Mouse (Mus musculus): ENCODE results near the gene Hivep3. TPM values are rescaled to one million over a fixed set of nuclear protein-coding genes. Genes with fewer than 3 reads are reported as not detected.

Gene Hivep3
- polyA plus RNA-seq, 1 experiment from 2014 or later = 9.7 TPM

DNA sequence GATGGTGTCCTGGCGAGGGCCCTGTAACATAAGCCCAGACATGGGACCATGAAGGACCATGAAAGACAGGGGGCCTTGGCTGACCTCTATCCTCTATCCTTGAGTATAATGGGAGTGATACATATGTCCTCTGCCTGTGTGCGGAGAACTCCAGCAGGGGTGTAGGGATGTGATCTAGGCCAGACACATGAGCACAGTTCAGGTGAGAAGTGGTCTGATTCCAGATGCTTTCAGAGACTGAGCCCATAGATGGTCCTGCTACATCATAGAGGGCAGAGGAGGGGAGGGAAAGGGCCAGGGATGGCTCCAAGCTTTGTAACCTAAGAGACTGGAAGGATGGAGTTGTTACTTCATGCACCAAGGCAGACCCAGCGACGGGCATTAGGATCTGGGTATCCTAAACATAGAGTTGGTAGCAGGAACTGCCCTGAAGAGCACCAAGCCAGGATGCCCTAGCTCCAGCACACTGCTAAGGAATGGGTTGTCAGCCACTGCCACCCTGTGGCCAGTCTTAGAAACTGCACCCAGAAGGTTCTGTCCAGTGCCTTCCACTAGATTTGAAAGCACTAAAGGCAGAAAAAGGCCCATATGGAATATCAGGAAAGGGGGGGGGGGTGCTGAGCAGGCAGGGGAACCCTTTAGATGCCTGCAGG is 395.8 kb downstream of the Hivep3 start:
- WGBS (ENCODE audit: missing documents) = 53% methylated on average over 4 of the region's 4 CpGs
- no peaks in the 10 kb centered on the region for H3K79me2 ChIP-seq (ENCODE audit: inconsistent target)
- no peak overlapping the region for H3K4me3 ChIP-seq (ENCODE audit: inconsistent target)
- H3K36me3 ChIP-seq (ENCODE audit: inconsistent target) = no peaks in the 10 kb centered on the region
- no peak overlapping the region for H3K27ac ChIP-seq

DNA sequence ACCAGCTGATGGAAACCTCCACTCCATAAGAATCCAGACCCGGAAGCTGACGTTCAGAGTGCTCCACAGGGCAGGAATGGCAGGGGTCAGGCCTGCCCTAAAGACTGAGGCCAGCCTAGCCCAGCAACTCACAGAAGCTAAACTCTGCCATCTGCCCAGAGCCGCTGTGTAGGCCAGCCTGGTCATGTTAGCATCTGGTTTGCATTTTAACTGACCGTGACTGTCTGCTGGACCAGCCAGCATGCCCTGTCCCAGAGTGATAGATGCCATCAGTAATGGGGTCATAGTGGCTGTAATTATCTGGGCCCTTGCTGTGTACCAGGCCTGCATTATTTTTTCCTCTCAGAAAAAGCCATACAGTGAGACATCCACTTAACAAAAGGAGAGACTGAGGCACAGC is 397.3 kb downstream of the Hivep3 start:
- Histone ChIP-seq H3K36me3 (ENCODE audit: inconsistent target) (no peaks in the 10 kb centered on the region), H3K79me2 (ENCODE audit: inconsistent target) (no peaks in the 10 kb centered on the region), H3K4me3 (ENCODE audit: inconsistent target) (no peak overlapping the region), H3K27ac (no peak overlapping the region)
- WGBS (ENCODE audit: missing documents) = 91% methylated on average over 4 of the region's 4 CpGs

DNA sequence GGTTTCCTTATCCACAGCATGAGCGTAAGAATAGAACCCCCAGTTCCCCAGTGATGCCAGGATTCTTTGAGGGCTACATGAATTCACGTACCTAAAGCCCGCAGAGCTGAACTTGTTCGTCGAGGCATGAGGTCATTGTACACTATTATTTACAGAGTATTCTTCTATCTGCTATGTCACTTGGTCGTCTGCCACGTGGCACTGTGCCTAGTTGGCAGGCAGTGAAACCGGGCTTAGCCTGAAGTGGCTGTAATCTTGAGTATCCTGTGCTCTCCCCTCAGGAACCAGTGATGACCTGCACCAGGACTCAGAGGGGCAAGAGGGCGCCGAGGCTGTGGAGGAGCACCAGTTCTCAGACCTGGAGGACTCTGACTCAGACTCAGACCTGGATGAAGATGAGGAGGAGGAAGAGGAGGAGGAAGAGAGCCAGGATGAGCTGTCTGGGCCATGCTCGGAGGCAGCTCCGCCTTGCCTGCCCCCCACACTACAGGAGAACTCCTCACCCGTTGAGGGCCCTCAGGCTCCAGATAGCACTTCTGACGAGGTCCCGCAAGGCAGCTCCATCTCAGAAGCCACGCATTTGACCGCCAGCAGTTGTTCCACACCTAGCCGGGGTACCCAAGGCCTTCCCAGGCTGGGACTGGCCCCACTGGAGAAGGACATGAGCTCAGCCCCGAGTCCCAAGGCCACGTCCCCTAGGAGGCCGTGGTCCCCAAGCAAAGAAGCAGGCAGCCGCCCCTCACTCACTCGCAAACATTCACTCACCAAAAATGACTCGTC is 398.0 kb downstream of the Hivep3 start:
- Histone ChIP-seq H3K79me2 (ENCODE audit: inconsistent target) (no peaks in the 10 kb centered on the region), H3K4me3 (ENCODE audit: inconsistent target) (no peak overlapping the region), H3K27ac (no peak overlapping the region), H3K36me3 (ENCODE audit: inconsistent target) (no peaks in the 10 kb centered on the region)
- 89% methylated on average over 24 of the region's 24 CpGs for WGBS (ENCODE audit: missing documents)

DNA sequence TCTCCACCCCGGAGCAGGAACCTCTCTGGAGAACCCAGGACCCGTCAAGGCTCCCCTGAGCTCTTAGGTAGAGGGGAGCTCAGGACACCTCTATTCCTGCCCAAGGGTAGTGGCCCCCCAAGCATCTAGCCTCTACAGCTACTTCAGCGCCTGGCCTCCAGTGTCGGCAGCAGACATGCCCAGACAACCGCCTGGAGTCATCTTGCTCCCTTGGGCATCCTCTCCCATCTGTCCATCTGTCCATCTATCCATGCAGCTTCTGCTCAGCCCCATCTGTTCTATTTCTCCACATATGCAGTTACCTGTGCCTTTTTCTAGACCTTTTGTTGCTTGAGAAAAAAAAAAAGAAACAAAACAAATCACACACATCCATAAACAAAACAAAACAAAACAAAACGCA is 400.6 kb downstream of the Hivep3 start:
- WGBS (ENCODE audit: missing documents) = 95% methylated on average over 6 of the region's 6 CpGs
- no peaks in the 10 kb centered on the region for H3K79me2 ChIP-seq (ENCODE audit: inconsistent target)

DNA sequence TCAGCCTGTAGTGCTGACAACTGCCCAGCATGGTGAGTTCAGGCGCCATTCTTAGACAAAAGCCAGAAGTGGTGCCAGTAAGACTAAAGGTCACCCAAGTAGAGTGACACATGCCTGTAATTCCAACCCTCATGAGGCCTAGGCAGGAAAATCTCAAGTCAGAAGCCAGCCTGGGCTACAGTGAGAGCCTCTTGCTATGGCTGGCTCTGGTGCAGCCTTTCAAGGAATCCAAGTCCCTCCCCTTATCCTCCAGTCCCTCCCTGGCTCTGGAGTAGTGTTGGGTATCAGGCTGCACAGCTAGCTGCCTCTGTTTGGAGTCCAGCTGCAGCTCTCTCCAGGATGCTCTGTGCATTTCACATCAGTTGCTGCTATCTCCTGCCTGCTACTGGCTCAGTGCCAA is 408.2 kb downstream of the Hivep3 start:
- 94% methylated on average over 1 of the region's 1 CpGs for WGBS (ENCODE audit: missing documents)
- Histone ChIP-seq H3K79me2 (ENCODE audit: inconsistent target) (no peaks in the 10 kb centered on the region), H3K27ac (no peak overlapping the region), H3K4me3 (ENCODE audit: inconsistent target) (no peak overlapping the region), H3K36me3 (ENCODE audit: inconsistent target) (no peaks in the 10 kb centered on the region)

More for the DNA sequence above, 400.6 kb downstream of the Hivep3 start:
- Histone ChIP-seq H3K27ac (no peak overlapping the region), H3K36me3 (ENCODE audit: inconsistent target) (no peaks in the 10 kb centered on the region), H3K4me3 (ENCODE audit: inconsistent target) (no peak overlapping the region)

DNA sequence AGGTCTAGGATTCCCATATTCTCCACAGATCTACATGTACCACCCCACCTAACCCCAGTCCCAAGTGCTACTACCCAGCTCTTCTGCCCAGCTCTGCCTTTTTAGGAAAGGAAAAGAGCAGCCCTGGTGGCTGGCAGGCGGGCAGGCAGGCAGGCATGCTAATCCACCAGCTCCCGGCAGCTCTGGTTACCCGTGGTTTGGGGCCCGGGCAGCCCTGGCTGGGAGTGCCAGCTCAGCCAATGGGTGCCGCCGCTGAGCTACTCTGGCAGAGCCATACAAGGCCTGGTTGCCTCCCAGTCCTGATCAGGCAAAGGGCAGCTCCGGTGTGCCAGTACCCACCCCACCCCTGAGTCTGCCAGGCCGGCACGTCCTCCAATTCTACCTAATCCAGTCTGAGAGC is 409.3 kb downstream of the Hivep3 start:
- H3K4me3 ChIP-seq (ENCODE audit: inconsistent target) = no peak overlapping the region
- WGBS (ENCODE audit: missing documents) = 92% methylated on average over 9 of the region's 9 CpGs
- H3K79me2 ChIP-seq (ENCODE audit: inconsistent target) = no peaks in the 10 kb centered on the region
- no peaks in the 10 kb centered on the region for H3K36me3 ChIP-seq (ENCODE audit: inconsistent target)
- no peak overlapping the region for H3K27ac ChIP-seq

DNA sequence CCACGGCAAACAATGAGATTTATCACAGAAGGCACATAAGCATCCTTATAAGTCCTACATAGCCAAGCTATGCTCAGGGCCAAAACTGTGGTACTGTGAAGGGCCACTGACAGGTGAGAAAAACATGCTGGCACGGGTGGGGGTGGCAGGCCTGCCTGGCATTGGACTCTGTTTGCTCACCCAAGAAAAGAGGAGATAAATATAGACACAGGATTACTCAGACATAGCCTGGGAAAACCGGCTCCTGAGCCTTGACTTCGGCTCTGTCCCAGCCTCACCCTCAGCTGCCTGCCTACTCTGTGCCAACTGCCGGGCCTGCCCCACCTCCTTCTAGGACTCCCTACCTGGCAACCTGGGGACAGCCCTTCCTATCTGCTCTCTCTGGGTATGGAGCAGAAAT is 410.8 kb downstream of the Hivep3 start:
- Histone ChIP-seq H3K79me2 (ENCODE audit: inconsistent target) (no peaks in the 10 kb centered on the region), H3K36me3 (ENCODE audit: inconsistent target) (no peaks in the 10 kb centered on the region), H3K4me3 (ENCODE audit: inconsistent target) (no peak overlapping the region), H3K27ac (no peak overlapping the region)
- 84% methylated on average over 5 of the region's 5 CpGs for WGBS (ENCODE audit: missing documents)

DNA sequence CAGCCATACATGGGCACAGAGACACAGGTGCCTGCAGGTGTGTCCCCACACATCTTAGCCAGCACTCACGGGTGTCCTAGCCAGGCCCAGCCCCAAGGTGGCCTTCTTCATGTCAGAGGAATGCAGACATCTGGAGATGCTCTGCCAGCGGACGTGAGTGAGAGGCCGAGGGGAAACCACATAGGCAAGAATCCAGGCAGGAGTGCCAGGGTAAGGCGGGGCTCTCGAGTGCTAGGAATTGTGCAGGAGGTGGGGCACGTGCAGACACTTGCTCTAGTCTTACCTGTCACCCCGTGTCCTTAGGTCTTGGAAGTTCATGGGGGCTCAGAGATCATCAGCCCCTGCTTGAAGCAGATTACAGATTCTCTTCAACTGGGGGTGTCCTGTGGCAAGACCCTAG is 412.3 kb downstream of the Hivep3 start:
- WGBS (ENCODE audit: missing documents) = 86% methylated on average over 8 of the region's 8 CpGs
- no peak overlapping the region for H3K27ac ChIP-seq
- H3K36me3 ChIP-seq (ENCODE audit: inconsistent target) = no peaks in the 10 kb centered on the region
- no peak overlapping the region for H3K4me3 ChIP-seq (ENCODE audit: inconsistent target)
- no peaks in the 10 kb centered on the region for H3K79me2 ChIP-seq (ENCODE audit: inconsistent target)

DNA sequence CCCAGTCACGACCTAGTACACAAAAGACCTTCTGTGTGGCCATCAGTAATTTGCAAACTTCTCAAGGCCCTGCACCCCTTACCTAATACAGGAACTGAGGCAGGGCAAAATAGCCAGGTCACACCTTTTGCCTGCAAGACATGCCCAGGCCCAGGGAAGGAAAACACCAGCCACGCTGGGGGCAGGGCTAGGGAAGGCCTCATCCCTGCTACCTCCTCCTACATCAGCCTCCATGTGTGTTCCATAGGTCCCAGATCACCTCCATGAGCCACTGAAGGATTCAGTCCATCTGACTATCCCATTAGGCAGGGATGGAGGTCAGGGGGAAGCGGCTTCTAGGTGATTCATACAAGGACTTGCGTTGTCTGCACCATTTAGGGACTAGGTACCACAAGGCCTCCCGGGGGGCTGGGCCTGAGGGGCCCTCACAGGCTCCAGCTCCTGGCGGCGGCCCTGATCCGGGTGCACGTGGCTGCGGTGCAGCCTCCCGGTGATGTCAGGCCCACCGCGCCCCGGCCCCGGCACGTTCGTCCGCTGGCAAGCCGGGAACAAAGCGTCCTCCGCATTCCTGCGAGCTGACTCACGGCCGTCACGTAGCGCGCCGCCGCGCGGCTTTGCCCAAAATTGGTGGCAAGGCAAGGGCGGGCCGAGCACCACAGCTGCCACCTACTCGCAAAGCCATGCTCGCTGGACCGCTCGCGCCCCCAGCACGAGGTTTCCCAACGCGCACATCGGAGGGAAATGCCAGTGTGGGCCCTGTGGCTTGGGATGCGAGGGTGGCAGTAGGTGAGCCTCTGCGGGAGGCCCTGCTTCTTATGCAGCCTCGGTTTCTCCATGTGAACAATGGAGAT is 414.9 kb downstream of the Hivep3 start:
- 9% methylated on average over 45 of the region's 45 CpGs for WGBS (ENCODE audit: missing documents)
- no peaks in the 10 kb centered on the region for H3K36me3 ChIP-seq (ENCODE audit: inconsistent target)
- no peak overlapping the region for H3K4me3 ChIP-seq (ENCODE audit: inconsistent target)
- no peaks in the 10 kb centered on the region for H3K79me2 ChIP-seq (ENCODE audit: inconsistent target)
- H3K27ac ChIP-seq = no peak overlapping the region

DNA sequence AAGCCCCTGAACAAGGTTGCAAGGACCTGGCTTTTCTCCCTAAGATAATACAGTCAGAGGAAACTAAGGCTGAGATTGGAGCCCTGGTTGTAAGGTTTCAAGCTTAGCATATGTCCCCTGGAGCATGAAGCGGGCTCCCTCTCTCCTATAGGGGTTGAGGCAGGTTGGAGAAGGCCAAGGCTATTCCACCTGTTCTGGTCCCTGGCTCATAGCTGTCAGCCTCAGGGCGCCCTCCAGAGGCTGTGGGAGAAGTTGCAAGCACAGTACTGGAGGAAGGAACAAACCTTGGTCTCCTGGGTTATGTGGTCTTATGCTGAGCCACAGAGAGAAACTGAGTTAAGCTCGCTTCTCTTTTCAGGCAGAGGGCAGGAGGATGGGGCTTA is 415.5 kb downstream of the Hivep3 start:
- Histone ChIP-seq H3K36me3 (ENCODE audit: inconsistent target) (no peaks in the 10 kb centered on the region), H3K4me3 (ENCODE audit: inconsistent target) (no peak overlapping the region)
- WGBS (ENCODE audit: missing documents) = 36% methylated on average over 3 of the region's 3 CpGs

DNA sequence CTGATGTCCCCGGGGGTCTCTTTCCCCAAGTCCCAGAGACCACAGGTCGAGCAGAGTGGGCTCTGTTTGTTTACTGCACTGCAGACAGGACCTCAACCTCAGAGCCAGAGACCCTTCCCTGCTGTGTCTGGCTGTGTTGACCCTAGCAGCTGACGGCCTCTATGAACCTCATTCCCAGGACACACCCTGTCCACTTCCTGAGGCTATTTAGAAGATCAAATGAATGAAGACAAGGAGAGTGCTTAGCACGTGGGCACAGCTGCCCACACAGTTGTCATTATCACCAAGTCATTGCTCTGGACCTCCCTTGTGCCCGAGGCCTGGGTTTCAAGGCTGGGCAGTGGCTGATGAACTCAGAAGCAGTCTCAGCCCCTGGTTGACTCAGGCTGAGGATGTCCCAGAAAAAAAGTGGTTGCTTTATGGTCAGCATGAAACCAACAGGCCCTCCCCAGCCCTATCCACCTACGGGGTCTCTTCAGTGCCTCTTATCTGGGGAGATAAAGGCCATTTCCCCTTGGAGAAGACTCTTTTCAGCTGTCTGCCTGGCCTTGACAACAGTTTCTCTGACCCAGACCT is 416.8 kb downstream of the Hivep3 start:
- 81% methylated on average over 6 of the region's 6 CpGs for WGBS (ENCODE audit: missing documents)
- no peak overlapping the region for H3K4me3 ChIP-seq (ENCODE audit: inconsistent target)

More for the DNA sequence above, 415.5 kb downstream of the Hivep3 start:
- H3K79me2 ChIP-seq (ENCODE audit: inconsistent target) = no peaks in the 10 kb centered on the region
- no peak overlapping the region for H3K27ac ChIP-seq

DNA sequence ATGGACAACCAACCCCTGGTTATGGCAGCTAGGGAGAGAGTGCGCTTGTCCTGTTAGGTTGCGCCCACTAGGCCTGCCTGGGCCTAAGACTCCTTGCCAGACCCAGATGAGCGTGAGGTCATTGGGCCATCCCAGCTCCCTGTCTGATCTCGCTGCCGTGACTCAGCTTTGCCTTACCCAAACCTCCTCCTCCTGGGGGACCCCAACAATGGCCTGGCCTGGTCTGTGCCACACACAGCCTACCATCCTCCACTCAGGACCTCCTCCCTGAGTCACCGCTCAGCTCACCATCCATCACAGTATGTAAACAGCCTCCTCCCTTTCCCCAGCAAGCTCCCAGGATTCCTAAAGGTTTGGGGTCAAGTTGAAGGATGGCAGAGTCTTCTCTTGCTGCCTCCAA is 418.3 kb downstream of the Hivep3 start:
- 95% methylated on average over 6 of the region's 6 CpGs for WGBS (ENCODE audit: missing documents)
- no peaks in the 10 kb centered on the region for H3K36me3 ChIP-seq (ENCODE audit: inconsistent target)
- no peak overlapping the region for H3K27ac ChIP-seq
- H3K79me2 ChIP-seq (ENCODE audit: inconsistent target) = no peaks in the 10 kb centered on the region
- H3K4me3 ChIP-seq (ENCODE audit: inconsistent target) = no peak overlapping the region

More for the DNA sequence above, 416.8 kb downstream of the Hivep3 start:
- Histone ChIP-seq H3K27ac (no peak overlapping the region), H3K79me2 (ENCODE audit: inconsistent target) (no peaks in the 10 kb centered on the region), H3K36me3 (ENCODE audit: inconsistent target) (no peaks in the 10 kb centered on the region)

DNA sequence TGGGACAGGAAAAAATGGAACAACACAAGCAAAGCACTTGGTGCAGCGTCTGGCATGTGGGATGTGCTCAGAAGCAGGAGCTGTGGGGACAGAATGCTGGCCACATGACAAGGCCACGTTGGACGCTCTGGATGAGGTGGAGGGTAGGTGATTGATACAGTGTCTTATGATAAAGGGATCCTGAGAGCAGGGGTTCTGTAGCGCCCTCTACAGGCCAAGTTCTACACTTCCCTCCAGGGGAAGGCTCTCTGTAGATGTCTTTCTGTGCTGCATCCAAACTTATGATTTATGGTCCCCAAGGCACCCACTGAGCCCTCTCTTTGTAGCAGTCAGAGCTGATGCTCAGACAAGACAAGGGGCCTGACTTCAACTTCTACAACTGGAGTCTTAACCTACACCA is 419.1 kb downstream of the Hivep3 start:
- WGBS (ENCODE audit: missing documents) = 68% methylated on average over 4 of the region's 4 CpGs
- H3K27ac ChIP-seq = no peak overlapping the region
- H3K36me3 ChIP-seq (ENCODE audit: inconsistent target) = no peaks in the 10 kb centered on the region
- no peaks in the 10 kb centered on the region for H3K79me2 ChIP-seq (ENCODE audit: inconsistent target)
- H3K4me3 ChIP-seq (ENCODE audit: inconsistent target) = no peak overlapping the region

DNA sequence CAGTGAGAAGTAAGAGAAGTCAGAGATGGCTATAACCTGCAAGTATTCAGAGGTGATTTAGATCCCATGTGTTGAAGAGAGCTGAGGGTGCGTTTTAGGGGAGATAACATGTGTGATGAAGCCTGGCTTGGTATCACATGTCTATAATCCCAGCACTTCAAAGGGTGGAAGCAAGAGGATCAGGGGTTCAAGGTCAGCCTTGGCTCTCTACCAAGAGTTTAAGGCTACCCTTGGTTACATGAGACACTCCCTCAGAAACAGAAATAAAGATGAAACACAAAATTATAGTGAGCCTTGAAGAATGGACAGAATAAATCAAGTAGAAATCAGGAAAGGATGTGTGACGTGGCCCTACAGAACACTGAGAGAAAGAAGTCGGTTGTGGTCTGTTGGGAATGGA is 420.2 kb downstream of the Hivep3 start:
- H3K27ac ChIP-seq = no peak overlapping the region
- H3K4me3 ChIP-seq (ENCODE audit: inconsistent target) = no peak overlapping the region
- H3K79me2 ChIP-seq (ENCODE audit: inconsistent target) = no peaks in the 10 kb centered on the region
- WGBS (ENCODE audit: missing documents) = 96% methylated on average over 3 of the region's 3 CpGs
- no peaks in the 10 kb centered on the region for H3K36me3 ChIP-seq (ENCODE audit: inconsistent target)

Measured in macrophage (primary cell).